Comparison of ENCODE assay signal across 8 mouse cellular contexts in genomic region chr7:145252715-145253476, GRCm38 (mm10). TPM values are rescaled to one million over a fixed set of nuclear protein-coding genes. Genes with fewer than 3 reads are reported as not detected.
A peak's percentile ranks its signal among the peaks of the same experiment; 100 is the strongest.
DNase-seq lines count a peak whose midpoint lies in the region; ATAC-seq and TF ChIP-seq lines count a peak whose summit lies in the region.

No protein-coding gene starts in this region.

- WGBS in hindbrain, postnatal 0 days: 26% methylated on average over 8 of the region's 8 CpGs

- H3K9me3 ChIP-seq in hindbrain, postnatal 0 days (ENCODE audit: low read length): no peaks in the 10 kb centered on the region

- TF ChIP-seq CTCF in hindbrain, postnatal 0 days (IDR thresholded peaks at IDR 0.05; ENCODE audit: low read depth): peak; percentile 92

- no peaks in the 10 kb centered on the region for H3K27me3 ChIP-seq in hindbrain, postnatal 0 days (ENCODE audit: insufficient read depth, low read length)

- no peak overlapping the region; the same call in 1 of the 2 replicates for H3K9ac ChIP-seq in hindbrain, postnatal 0 days (replicated peaks; ENCODE audit: low read length)

- no peaks in the 10 kb centered on the region for H3K4me1 ChIP-seq in hindbrain, postnatal 0 days (ENCODE audit: insufficient read depth, low read length)

- no peak overlapping the region for H3K4me2 ChIP-seq in hindbrain, postnatal 0 days (ENCODE audit: low read depth, low read length)

- peak; percentile 3 for DNase-seq in MEL-GATA-1-ER (ENCODE audit: extremely low read depth, low read depth)
- peak; percentile 92 for DNase-seq in cerebellum, adult 8-10 months
- DNase-seq in hindbrain, postnatal 0 days (ENCODE audit: low spot score): peak; percentile 91
- DNase-seq in left cerebral cortex, adult 18-20 months (ENCODE audit: low spot score in 2 of 2): peak; percentile 81 to 90
- DNase-seq in lung, postnatal 4 days: peak; percentile 77 to 88
- peak; percentile 74 to 86 for DNase-seq in right cerebral cortex, postnatal 10 days (ENCODE audit: low spot score in 2 of 2)
- DNase-seq in urinary bladder, postnatal 14 days (ENCODE audit: low spot score): peak; percentile 88

- no peaks in the 10 kb centered on the region for H3K36me3 ChIP-seq in hindbrain, postnatal 0 days (ENCODE audit: insufficient read depth, low read length)

- ATAC-seq in frontal cortex, adult (ENCODE audit: low TSS enrichment): peak; percentile 90
- peak; percentile 75 for ATAC-seq in hindbrain, postnatal 0 days

- H3K4me3 ChIP-seq in hindbrain, postnatal 0 days (ENCODE audit: low read length): no peak overlapping the region

- H3K27ac ChIP-seq in hindbrain, postnatal 0 days: no peak overlapping the region

RNA-seq across cellular contexts. Expression of gene Tpcn2, which starts 30.9 kb away (rescaled TPM):
- 3.0 and 4.7 TPM in 2 replicates for total RNA-seq in hindbrain, postnatal 0 days (2014; rRNA removed)
- polyA plus RNA-seq in hindbrain, postnatal 0 days (2015; fragmentation: Nextera tagmentation; extraction: Ambion mirVana): 2.3 and 2.6 TPM in 2 replicates
- 1 to 10 TPM; 4.8 to 5.4 TPM for total RNA-seq in left cerebral cortex, adult 18-20 months (2021)

RNA-seq across cellular contexts. Expression of gene 1810010D01Rik, which starts 45.0 kb away (rescaled TPM):
- 1.6 TPM in 1 of 2 replicates, not detected in the other for total RNA-seq in hindbrain, postnatal 0 days (2014; rRNA removed)
- polyA plus RNA-seq in hindbrain, postnatal 0 days (2015; fragmentation: Nextera tagmentation; extraction: Ambion mirVana): 0.20 TPM in 1 of 2 replicates, not detected in the other
- total RNA-seq in left cerebral cortex, adult 18-20 months (2021): under 1 TPM; 0.80 to 0.88 TPM

RNA-seq across cellular contexts. Expression of gene Mrgprf, which starts 47.7 kb away (rescaled TPM):
- total RNA-seq in hindbrain, postnatal 0 days (2014; rRNA removed): 5.1 and 7.8 TPM in 2 replicates
- 3.3 and 4.1 TPM in 2 replicates for polyA plus RNA-seq in hindbrain, postnatal 0 days (2015; fragmentation: Nextera tagmentation; extraction: Ambion mirVana)
- 1 to 10 TPM; 1.7 to 1.8 TPM for total RNA-seq in left cerebral cortex, adult 18-20 months (2021)

Comparison
In these comparisons a context has a peak if more than half of its experiments do, and no peak if none do; other contexts are left out.
1. DNase-seq: peak in every context shown above with its lines; median percentile 92 in cerebellum, adult 8-10 months; 91 in hindbrain, postnatal 0 days; 88 in urinary bladder, postnatal 14 days; 86 in left cerebral cortex, adult 18-20 months; 82 in lung, postnatal 4 days; 80 in right cerebral cortex, postnatal 10 days; 3 in MEL-GATA-1-ER.